Mouse (Mus musculus) neural tube, embryonic 14.5 days (tissue): ENCODE results near the gene Fam173b. TPM values are rescaled to one million over a fixed set of nuclear protein-coding genes. Genes with fewer than 3 reads are reported as not detected.

ENCODE experiments used
- ATAC-seq: fragments of 200-750 bp; cut with Nextera tagmentation; 2 replicates; pipeline ENCODE4 v1.8.0; 2017; ENCODE audit warnings: low read depth, mild to moderate bottlenecking, moderate TSS enrichment, moderate library complexity
- H3K27ac ChIP-seq: fragments of 300-500 bp; sonication (generic); 2 replicates; pipeline ENCODE4 v1.5.1; 2014; ENCODE audit warnings: low read depth, mild to moderate bottlenecking, control low read depth, low read length, moderate library complexity, mixed read lengths
- H3K27me3 ChIP-seq: fragments of 300-500 bp; sonication (generic); 2 replicates; pipeline ENCODE4 v1.6.1; 2014; ENCODE audit warnings: low read length; ENCODE audit not compliant: control insufficient read depth, insufficient read depth
- H3K36me3 ChIP-seq: fragments of 300-500 bp; sonication (generic); 2 replicates; pipeline ENCODE4 v1.6.1; 2014; ENCODE audit warnings: low read length, mixed read lengths; ENCODE audit not compliant: control insufficient read depth, insufficient read depth
- H3K4me1 ChIP-seq: fragments of 300-500 bp; sonication (generic); 2 replicates; pipeline ENCODE4 v1.6.1; 2014; ENCODE audit warnings: low read length; ENCODE audit not compliant: control insufficient read depth, insufficient read depth
- H3K4me2 ChIP-seq: fragments of 300-500 bp; sonication (generic); 2 replicates; pipeline ENCODE4 v1.6.1; 2014; ENCODE audit warnings: mild to moderate bottlenecking, low read depth, low read length, control low read depth
- H3K4me3 ChIP-seq: fragments of 300-500 bp; sonication (generic); 2 replicates; pipeline ENCODE4 v1.5.1; 2014; ENCODE audit warnings: low read depth, low read length, control low read depth, mixed read lengths
- H3K9ac ChIP-seq: fragments of 300-500 bp; sonication (generic); replicated peaks from 2 replicates; pipeline ENCODE4 v1.6.1; 2014; ENCODE audit warnings: low read depth, mild to moderate bottlenecking, control low read depth, low read length, mixed read lengths
- H3K9me3 ChIP-seq: fragments of 300-500 bp; sonication (generic); 2 replicates; pipeline ENCODE4 v1.6.1; 2016; ENCODE audit warnings: low read length; ENCODE audit not compliant: control insufficient read depth
- WGBS: fragments of 180-500 bp; shearing (Covaris S2); extraction: QIAGEN DNeasy Blood & Tissue Kit; methylation state at CpG from one replicate; pipeline ENCODE4 v1.1.7; 2014; 5-methylcytosine and 5-hydroxymethylcytosine counted together
- polyA plus RNA-seq: library from polyadenylated mRNA; unstranded; fragments of >200 nt; fragmentation: Nextera tagmentation; extraction: Ambion mirVana; gene quantifications from 2 replicates; pipeline ENCODE4 v1.2.1, GENCODE M21; 2014

Fam173b gene
- polyA plus RNA-seq, 1 experiment from 2014 or later, result 10.2 TPM

GRCm38 (mm10) chr15:31585238-31585637 lies 16.4 kb upstream of the Fam173b start:
- WGBS, result 93% methylated on average over 7 of the region's 7 CpGs
- H3K4me3 ChIP-seq, result no peak overlapping the region
- no peak overlapping the region for H3K4me2 ChIP-seq
- ATAC-seq, result no peak
- no peaks in the 10 kb centered on the region for H3K9me3 ChIP-seq
- no peaks in the 10 kb centered on the region for H3K27me3 ChIP-seq
- no peaks in the 10 kb centered on the region for H3K4me1 ChIP-seq
- no peak overlapping the region for H3K9ac ChIP-seq
- peaks cover 8% of the 10 kb centered on the region for H3K36me3 ChIP-seq
- H3K27ac ChIP-seq, result no peak overlapping the region

DNA sequence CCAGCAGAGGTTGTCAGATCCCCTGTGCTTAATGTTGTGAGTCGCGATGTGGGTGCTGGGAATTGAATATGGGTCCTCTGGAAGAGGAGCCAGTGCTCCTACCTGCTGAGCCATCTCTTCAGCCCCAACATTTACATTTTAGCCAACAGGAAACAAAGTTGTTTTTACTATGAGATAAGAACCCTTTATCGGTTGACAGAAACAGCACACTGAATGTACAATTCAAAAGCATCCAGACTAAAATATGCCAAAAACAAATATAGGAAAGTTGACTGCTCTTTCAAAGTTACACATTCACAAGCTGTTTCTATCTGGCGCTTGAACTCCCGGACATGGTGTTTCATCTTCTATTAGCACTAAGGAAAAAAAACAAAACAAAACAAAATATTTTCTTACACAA lies 15.6 kb upstream of the Fam173b start:
- H3K36me3 ChIP-seq, result peaks cover 16% of the 10 kb centered on the region
- H3K4me1 ChIP-seq, result no peaks in the 10 kb centered on the region
- no peak for ATAC-seq
- no peak overlapping the region for H3K27ac ChIP-seq
- no peak overlapping the region for H3K9ac ChIP-seq
- whole genome bisulfite sequencing, result 81% methylated on average over 5 of the region's 5 CpGs
- no peak overlapping the region for H3K4me3 ChIP-seq
- H3K27me3 ChIP-seq, result no peaks in the 10 kb centered on the region
- no peak overlapping the region for H3K4me2 ChIP-seq
- no peaks in the 10 kb centered on the region for H3K9me3 ChIP-seq

- H3K9me3 ChIP-seq, result no peaks in the 10 kb centered on the region
- H3K4me2 ChIP-seq, result no peak overlapping the region
- no peaks in the 10 kb centered on the region for H3K27me3 ChIP-seq
- no peak overlapping the region for H3K27ac ChIP-seq
- no peak overlapping the region for H3K9ac ChIP-seq
- H3K4me1 ChIP-seq, result no peaks in the 10 kb centered on the region
- peaks cover 21% of the 10 kb centered on the region for H3K36me3 ChIP-seq
- WGBS, result 12% methylated on average over 4 of the region's 4 CpGs
- ATAC-seq, result peak; percentile 70
- H3K4me3 ChIP-seq, result no peak overlapping the region
Measured at GRCm38 (mm10) chr15:31586519-31586918, 15.1 kb upstream of the Fam173b start.

DNA sequence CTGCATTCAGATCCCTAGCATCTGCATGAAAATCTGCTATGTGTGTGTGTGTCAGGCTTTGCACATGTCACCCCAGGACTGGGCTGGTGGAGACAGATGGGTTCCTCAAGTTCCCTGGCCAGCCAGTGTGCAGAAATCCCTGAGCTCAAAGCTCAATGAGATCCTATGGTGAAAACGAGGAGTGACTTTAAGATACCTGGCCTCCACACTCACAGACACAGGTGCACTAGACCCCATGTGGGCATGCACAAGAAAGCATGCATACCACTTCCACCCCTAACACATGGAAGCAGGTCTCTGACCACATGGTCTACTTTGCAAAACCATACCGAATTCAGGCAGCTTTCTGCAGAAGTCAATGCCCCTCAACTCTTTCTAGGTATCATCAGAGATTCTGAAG lies 13.9 kb upstream of the Fam173b start:
- no peak for ATAC-seq

DNA sequence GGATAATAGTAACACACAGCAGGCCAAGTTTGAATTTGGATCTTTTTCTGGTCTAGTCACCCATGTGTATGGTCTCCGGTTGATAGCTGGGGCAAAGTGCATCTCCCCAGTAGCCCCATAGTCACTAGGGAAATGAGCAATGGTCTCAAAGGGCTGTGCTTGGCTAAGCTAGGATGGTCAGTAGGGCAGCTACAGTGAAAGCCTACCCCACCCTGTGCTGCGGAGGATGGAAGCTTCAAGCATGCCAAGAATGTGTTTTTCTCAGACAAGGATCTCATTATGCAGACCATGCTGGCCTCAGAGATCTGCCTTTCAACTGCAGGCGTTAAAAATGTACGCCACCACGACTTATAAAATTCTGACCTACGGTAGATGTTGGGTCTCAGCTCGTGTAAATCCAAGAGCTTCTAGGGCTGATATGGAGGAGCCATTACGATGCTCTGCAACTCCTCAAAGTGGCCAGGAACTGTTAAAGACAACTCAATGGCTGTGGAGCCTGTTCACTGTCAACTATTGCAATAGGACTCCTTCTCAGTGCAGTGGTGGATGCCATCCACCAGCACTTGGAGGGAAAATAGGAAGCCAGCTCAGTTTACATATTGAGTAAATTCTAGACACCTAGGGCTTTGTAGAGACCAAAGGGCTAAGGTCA lies 12.5 kb upstream of the Fam173b start:
- ATAC-seq, result peak; percentile 31; the same call in 1 of the 2 replicates
- H3K4me3 ChIP-seq, result no peak overlapping the region
- 68% methylated on average over 8 of the region's 8 CpGs for WGBS
- no peaks in the 10 kb centered on the region for H3K9me3 ChIP-seq
- peaks cover 47% of the 10 kb centered on the region for H3K36me3 ChIP-seq
- H3K4me2 ChIP-seq, result no peak overlapping the region
- H3K9ac ChIP-seq, result no peak overlapping the region
- H3K27me3 ChIP-seq, result no peaks in the 10 kb centered on the region
- H3K27ac ChIP-seq, result no peak overlapping the region
- H3K4me1 ChIP-seq, result no peaks in the 10 kb centered on the region

More for the DNA sequence above, 13.9 kb upstream of the Fam173b start:
- Histone ChIP-seq H3K27me3 (no peaks in the 10 kb centered on the region), H3K27ac (no peak overlapping the region), H3K9me3 (no peaks in the 10 kb centered on the region), H3K4me2 (no peak overlapping the region), H3K9ac (no peak overlapping the region), H3K4me1 (no peaks in the 10 kb centered on the region), H3K4me3 (no peak overlapping the region), H3K36me3 (peaks cover 33% of the 10 kb centered on the region)
- 77% methylated on average over 2 of the region's 2 CpGs for WGBS

DNA sequence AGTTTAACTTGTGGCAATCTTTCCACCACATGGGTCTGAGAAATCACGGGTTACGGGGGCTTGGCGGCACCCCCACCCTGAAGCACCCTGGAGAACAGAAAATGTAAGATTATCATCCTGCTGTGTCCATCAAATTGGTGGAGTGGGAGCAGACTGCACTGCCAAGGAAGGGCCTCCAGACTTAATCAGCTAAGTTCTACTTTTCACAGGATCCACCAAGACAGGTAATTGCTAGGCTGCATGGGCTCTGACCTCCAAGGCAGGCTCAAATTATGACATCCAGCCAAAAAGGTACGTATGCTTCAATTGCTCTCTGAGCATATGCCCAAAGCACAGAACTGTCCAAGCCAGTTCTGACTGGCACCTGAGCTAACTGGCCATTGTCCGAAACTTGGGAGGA lies 11.5 kb upstream of the Fam173b start:
- no peaks in the 10 kb centered on the region for H3K9me3 ChIP-seq
- no peak overlapping the region for H3K4me2 ChIP-seq
- no peak overlapping the region for H3K9ac ChIP-seq
- peaks cover 57% of the 10 kb centered on the region for H3K36me3 ChIP-seq
- H3K4me3 ChIP-seq, result no peak overlapping the region
- H3K4me1 ChIP-seq, result no peaks in the 10 kb centered on the region
- ATAC-seq, result no peak
- WGBS, result 98% methylated on average over 5 of the region's 5 CpGs
- H3K27ac ChIP-seq, result no peak overlapping the region
- no peaks in the 10 kb centered on the region for H3K27me3 ChIP-seq

- ATAC-seq, result no peak
- no peak overlapping the region for H3K4me3 ChIP-seq
- no peaks in the 10 kb centered on the region for H3K9me3 ChIP-seq
- peaks cover 71% of the 10 kb centered on the region for H3K36me3 ChIP-seq
- H3K27me3 ChIP-seq, result no peaks in the 10 kb centered on the region
- no peak overlapping the region for H3K9ac ChIP-seq
- H3K4me1 ChIP-seq, result no peaks in the 10 kb centered on the region
- no peak overlapping the region for H3K27ac ChIP-seq
- H3K4me2 ChIP-seq, result no peak overlapping the region
- 89% methylated on average over 8 of the region's 8 CpGs for WGBS
Measured at GRCm38 (mm10) chr15:31592531-31592930, 9.1 kb upstream of the Fam173b start.

DNA sequence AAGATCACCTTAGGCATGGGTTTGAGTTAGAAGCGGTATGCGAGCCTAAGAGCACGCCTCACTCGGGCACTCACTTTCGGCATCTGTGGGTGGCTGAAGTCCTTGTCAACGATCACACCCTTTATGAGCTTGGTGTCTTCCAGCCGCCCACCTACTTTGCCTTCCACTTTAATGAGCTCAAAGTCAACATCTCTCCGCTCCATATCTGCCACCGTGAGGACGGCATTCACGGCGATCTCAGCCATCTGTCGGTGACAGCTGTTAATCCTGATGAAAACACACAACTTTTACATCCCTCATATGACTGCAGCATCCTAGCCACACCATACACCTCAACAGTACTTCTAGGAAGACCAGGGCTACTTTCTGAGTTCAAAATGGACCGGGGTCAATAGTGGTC lies 7.4 kb upstream of the Fam173b start:
- no peak overlapping the region for H3K4me3 ChIP-seq
- no peak for ATAC-seq
- peaks cover 68% of the 10 kb centered on the region for H3K36me3 ChIP-seq
- no peak overlapping the region for H3K9ac ChIP-seq
- H3K4me1 ChIP-seq, result peaks cover 7% of the 10 kb centered on the region; the same call in 1 of the 2 replicates
- H3K27me3 ChIP-seq, result no peaks in the 10 kb centered on the region
- H3K4me2 ChIP-seq, result no peak overlapping the region
- H3K27ac ChIP-seq, result no peak overlapping the region
- H3K9me3 ChIP-seq, result no peaks in the 10 kb centered on the region
- WGBS, result 88% methylated on average over 14 of the region's 14 CpGs

DNA sequence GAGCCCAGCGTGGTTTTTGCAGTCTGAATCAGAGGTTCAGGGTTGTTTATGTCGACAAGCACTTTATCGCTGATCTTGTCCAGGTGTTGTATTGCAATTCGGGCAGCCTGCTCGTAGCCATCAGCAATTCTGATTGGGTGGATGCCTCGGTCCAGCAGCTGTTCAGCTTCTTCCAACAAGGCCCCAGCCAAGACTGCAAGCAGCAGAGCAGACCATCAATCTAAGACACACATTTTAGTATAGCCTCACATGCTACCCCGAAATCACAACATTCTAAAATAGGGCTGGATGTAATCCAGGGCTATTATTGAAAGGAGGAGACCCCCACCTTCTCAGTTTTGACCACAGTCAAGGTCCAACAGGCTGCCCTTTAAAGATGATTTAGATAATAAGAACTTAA lies 6.0 kb upstream of the Fam173b start:
- no peaks in the 10 kb centered on the region for H3K9me3 ChIP-seq
- 93% methylated on average over 7 of the region's 7 CpGs for WGBS
- no peak overlapping the region for H3K9ac ChIP-seq
- H3K27ac ChIP-seq, result no peak overlapping the region
- H3K4me2 ChIP-seq, result no peak overlapping the region
- H3K4me3 ChIP-seq, result no peak overlapping the region
- ATAC-seq, result no peak
- peaks cover 19% of the 10 kb centered on the region for H3K4me1 ChIP-seq
- H3K36me3 ChIP-seq, result peaks cover 59% of the 10 kb centered on the region
- no peaks in the 10 kb centered on the region for H3K27me3 ChIP-seq
